Mouse (Mus musculus): ENCODE results near the gene Ift122. TPM values are rescaled to one million over a fixed set of nuclear protein-coding genes. Genes with fewer than 3 reads are reported as not detected.
A peak's percentile ranks its signal among the peaks of the same experiment; 100 is the strongest.
"Not testable (repeated sequence)": the region's sequence is repeated elsewhere in the genome, so short reads cannot be mapped to it uniquely, and the experiment has no call there.

The Ift122 gene
- total RNA-seq, 4 experiments from 2014 or later: 8.5 to 10.0 (median 9.0) TPM

- peak; percentile 52 for DNase-seq (ENCODE audit: low spot score)
Observed at GRCm38 (mm10) chr6:115846640-115847411, 6.4 kb upstream of the Ift122 start.

DNA sequence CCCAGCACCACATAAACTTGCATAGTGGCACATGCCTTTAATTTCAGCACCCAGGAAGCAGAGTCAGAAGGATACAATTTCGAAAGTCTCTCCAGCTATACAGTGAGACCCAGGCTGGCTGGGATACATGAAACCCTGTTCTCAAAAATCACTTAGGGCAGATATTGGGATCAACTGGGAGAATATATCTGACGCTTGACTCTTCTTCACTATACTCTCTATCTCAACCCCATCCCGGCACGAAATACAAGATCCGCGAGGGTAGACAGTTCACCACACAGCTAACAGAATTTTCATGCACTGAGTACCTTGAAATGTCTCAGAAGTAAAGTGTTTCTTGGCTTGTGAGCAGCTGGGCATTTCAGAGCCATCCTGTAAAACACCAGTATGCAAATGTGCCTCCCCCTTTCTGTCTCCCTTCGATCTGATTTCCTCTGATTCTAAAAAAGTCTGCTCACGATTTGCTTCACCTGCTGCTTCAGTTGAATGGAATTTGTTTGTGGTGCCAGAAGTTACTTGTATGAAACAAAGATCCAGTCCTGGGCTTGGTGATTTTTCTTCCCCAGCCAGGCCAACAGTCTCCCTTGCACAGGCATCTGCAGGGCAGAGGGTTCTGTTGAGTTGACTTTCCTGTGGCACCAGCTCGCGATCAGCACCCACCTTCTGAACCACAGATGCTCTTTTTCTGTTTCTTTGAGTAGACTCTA is 4.5 kb upstream of the Ift122 start:
- DNase-seq (ENCODE audit: low spot score): no peak

GRCm38 (mm10) chr6:115852446-115853090 is 702 bp upstream of the Ift122 start:
- DNase-seq (ENCODE audit: low spot score): no peak

DNA sequence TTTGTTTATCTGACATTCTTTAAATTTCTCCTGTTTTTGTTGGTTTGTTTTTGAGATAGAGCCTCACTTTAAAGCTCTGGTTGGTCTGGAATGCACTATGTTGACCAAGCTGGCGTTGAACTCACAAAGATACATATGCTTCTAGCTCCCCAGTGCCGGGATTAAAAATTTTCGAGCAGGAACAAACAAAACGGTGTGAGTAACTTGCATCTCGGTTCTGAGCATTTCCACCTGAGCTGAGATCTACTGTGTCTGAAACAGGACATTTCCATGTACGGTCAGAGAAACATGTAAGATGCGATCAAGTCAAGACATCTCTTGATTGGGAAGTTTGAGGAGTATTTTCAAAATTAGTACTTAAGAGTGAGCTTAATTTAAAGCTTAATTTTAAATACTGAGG is 715 bp downstream of the Ift122 start:
- DNase-seq (ENCODE audit: low spot score): no peak

DNA sequence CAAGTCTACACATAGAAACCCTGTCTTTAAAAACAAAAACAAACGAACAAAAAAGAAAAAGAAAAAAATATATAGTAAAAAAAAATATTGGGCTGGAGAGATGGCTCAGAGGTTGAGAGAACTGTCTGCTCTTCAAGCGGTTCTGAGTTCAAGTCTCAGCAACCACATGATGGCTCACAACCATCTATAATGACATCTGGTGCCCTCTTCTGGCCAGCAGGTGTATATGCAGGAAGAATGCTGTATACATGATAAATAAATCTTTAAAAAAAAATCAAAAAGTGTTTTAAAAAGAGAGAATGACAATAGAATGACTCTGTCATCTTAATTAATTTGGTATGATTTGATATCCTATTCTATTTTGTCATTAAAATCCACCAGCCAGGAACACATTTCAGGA is 1.2 kb downstream of the Ift122 start:
- no peak for DNase-seq (ENCODE audit: low spot score)

DNA sequence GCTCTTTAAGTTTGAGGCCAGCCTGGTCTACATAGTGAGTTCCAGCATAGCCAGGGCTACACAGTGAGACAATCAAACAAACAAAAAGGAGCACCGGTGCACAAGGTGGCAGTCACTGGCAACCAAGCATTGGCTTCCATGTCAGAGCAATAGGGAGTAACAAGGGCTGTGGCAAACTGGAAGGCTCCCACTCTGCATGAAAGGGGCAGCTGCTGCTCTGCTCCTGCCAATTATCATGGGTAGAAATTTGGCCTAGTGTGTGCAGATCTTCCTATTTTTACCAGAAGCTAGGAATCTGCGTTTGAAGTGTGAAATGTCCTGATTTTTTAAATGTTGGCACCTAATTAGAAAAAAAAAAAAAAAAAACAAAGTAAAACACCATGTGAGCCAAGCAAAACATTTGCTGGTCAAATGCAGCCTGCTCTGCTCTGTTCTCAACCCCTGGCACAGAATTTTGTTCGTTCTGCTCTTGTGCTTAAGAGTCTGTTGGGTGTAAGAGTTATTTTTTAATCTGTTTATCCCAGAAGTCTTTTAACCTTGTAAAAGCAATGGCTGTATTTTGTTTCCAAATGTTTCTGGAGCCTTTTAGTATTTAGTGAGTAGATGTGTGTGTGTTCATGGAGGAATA is 2.6 kb downstream of the Ift122 start:
- DNase-seq (ENCODE audit: low spot score): no peak

- DNase-seq (ENCODE audit: low spot score): no peak
Observed at GRCm38 (mm10) chr6:115856361-115856745, 3.1 kb downstream of the Ift122 start.

DNA sequence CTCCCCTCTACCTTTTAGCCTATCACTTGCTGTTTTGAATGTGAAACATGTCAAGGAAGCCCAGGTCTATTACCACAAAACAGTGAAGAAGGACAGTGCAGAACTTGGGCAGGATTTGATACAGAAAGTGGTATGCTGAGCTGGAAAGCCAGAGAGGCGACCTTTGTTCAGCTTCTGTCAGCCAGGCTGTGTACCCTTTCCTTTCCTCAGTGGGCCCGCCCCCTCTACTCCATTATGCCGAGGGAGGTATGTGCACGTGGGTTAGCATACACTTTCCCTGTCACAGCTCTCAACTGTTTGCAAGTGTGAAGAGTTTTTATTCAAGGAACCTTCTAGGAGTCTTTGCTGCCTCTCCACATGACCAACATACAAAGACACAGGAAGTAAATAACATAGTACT is 6.0 kb downstream of the Ift122 start:
- no peak for DNase-seq (ENCODE audit: low spot score)

- DNase-seq (ENCODE audit: low spot score): no peak
Observed at GRCm38 (mm10) chr6:115860027-115860556, 6.8 kb downstream of the Ift122 start.

GRCm38 (mm10) chr6:115863340-115863841 is 10.1 kb downstream of the Ift122 start:
- DNase-seq (ENCODE audit: low spot score): no peak

DNA sequence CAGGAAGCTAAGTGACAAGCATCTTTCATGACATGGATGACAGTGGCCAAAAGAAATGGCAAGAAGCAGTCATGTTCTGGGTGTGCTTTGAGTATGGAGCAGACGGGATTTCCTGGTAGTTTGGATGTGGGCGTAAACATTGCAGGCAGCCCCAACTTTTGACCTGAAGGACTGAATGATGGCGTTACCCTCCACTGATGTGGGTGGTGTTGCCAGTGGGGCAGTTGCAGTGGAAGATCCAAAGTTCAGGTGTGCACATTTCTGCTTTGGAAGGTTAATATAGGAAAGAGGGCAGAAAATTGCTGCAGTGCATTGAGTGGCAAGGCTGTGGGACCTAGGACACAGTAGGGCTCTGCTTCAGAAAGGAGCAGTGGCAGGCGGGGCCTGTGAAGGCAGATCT is 12.0 kb downstream of the Ift122 start:
- DNase-seq (ENCODE audit: low spot score): no peak

- not testable (repeated sequence) for DNase-seq (ENCODE audit: low spot score)
Observed at GRCm38 (mm10) chr6:115867157-115867556, 13.9 kb downstream of the Ift122 start.

DNA sequence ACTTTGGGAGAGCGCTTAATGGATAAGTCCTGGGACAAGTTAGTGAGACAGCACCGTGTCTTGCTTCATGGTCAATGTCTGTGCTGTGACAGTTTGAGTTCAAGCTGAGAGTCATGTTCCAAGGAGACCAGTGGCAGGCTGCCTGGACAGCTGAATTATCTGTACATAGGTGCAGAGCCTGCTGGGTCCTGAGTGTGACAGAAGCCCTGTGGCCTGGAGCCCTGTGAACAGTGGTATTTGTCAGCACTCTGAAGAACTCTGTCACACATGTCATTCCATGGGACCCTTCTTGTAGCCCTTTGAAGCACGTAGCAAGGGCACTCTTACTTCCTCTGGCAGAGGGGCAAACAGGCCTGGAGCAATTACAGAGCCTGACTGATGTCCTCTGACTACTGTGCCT is 18.0 kb downstream of the Ift122 start:
- DNase-seq (ENCODE audit: low spot score): not testable (repeated sequence)

- DNase-seq (ENCODE audit: low spot score): no peak
Observed at GRCm38 (mm10) chr6:115877239-115877638, 24.0 kb downstream of the Ift122 start.

- no peak for DNase-seq (ENCODE audit: low spot score)
Observed at GRCm38 (mm10) chr6:115878694-115879093, 25.4 kb downstream of the Ift122 start.

DNA sequence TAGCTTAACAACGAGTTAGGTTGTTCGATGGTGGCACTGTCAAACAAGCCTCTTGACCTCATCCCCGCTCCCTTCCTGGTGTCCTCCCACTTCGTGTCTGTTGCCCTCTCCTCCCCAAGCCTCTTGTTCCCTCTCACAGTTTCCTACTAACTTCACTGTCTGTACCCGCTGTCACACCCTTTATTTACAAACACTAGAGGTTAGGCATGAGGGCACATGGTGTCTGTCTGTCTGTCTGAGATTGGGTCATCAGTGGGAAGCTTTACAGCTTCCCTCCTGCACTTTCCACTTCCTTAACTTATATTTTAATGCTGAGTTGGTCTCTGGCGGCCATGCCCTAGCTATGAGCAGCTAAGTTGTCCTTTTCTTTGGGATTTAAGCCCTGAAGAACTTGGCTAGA is 26.5 kb downstream of the Ift122 start:
- DNase-seq (ENCODE audit: low spot score): no peak

- DNase-seq (ENCODE audit: low spot score): peak; percentile 50
Observed at GRCm38 (mm10) chr6:115880751-115881150, 27.5 kb downstream of the Ift122 start.

GRCm38 (mm10) chr6:115884018-115884417 is 30.7 kb downstream of the Ift122 start:
- no peak for DNase-seq (ENCODE audit: low spot score)

DNA sequence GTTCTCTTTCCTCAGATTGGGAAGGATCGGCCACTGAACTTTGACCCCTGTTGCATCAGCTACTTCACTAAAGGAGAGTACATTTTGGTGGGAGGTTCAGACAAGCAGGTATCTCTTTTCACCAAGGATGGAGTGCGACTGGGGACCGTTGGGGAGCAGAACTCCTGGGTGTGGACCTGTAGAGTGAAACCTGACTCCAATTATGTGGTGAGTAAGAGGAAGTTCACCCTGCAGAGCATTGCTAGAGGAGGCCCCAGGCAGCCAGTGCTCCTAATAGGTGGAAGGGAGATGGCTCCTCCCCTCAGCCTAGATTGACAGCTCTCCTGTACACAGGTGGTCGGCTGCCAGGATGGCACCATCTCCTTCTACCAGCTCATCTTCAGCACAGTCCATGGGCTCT is 33.6 kb downstream of the Ift122 start:
- no peak for DNase-seq (ENCODE audit: low spot score)

DNA sequence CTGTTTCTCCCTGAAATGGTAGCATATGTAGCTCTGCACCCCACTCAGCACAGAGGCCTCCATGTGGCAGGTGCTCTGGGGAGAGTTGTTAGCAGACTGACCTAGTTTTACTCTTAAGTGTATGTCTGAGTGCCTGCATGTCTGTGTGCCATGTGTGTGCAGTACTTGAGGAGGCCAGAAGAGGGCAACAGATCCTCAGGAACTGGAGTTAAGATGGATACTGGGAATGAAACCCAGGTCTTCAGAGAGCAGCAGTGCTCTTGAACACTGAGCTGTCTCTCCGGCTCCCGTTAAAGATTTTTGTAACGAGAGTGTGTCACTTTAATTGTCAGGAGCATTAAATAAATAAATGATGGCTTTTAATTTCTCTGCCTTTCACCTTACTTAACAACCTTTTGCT is 35.0 kb downstream of the Ift122 start:
- no peak for DNase-seq (ENCODE audit: low spot score)

DNA sequence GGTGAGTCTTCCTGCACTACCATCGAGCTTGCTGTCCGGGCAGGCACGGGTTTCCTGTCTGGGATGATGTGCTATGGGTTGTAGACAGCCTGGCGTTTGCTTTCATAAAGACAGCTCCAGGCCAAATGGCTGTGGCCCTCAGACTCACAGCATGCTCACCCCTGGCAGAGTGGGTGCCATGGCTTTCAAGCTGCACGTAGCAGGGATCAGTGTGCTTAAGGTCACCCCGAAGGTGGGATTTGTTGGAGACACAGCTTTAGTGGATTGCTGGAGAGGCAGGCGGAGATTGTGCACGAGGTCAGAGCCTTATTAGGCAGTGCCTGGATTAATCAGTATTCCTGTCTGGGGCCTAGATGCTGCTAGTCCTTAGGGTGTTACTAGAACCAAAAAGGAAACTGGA is 37.3 kb downstream of the Ift122 start:
- no peak for DNase-seq (ENCODE audit: low spot score)

- no peak for DNase-seq (ENCODE audit: low spot score)
Observed at GRCm38 (mm10) chr6:115891061-115891460, 37.8 kb downstream of the Ift122 start.

Data from heart, adult 8-10 months (tissue).